ENCODE assay signal across 9 mouse cellular contexts in the genomic region with DNA sequence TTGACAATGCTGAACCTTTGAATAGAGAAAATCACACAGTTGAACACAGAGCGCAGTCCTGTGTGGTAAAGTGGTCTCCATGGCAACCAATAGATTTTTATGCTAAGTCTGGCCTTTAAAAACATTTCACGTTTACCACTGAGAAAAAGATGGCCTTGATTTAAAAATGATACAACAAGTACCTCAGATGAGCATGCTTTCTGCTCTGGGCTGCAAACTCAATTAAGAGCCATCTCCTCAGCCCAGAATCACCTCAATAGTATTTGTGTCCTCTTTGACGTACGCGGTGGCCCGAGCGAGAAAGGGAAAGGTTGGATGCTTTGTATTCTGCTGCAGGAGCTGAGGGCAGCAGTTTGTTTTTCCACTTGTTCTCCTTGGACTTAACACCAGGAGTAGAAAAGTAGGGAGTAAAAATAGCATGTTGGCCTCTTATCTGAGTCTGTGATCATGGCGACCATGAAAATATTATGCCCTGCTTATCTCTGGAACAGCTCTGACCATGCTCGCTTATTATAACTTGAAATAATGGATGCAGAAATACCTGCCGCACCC.
DNase-seq lines count a peak whose midpoint lies in the region; ATAC-seq and TF ChIP-seq lines count a peak whose summit lies in the region.
"Had no signal": no experiment of that assay in that cellular context is flagged by ENCODE, and none has a peak within 500 bp of the region (broad histone marks: within the 10 kb centered on the region; RNA-seq: fewer than 3 reads in every experiment).

No protein-coding gene starts in this region.

- TF ChIP-seq CTCF in lung, adult 2 months (IDR thresholded peaks at IDR 0.05; ENCODE audit: insufficient read depth, low read length) = no peak

- H3K27me3 ChIP-seq in heart, embryonic 16.5 days (ENCODE audit: control insufficient read depth, insufficient read depth, low read length) = no peaks in the 10 kb centered on the region
- no peaks in the 10 kb centered on the region for H3K27me3 ChIP-seq in neural tube, embryonic 14.5 days (ENCODE audit: control insufficient read depth, insufficient read depth, low read length)
- no peaks in the 10 kb centered on the region for H3K27me3 ChIP-seq in kidney, embryonic 14.5 days (ENCODE audit: control insufficient read depth, insufficient read depth, low read length)

- peak overlapping the region; percentile 59 for H3K27ac ChIP-seq in heart, embryonic 16.5 days (ENCODE audit: low read length)
- no peak overlapping the region for H3K27ac ChIP-seq in neural tube, embryonic 14.5 days (ENCODE audit: low read depth, low read length)
- H3K27ac ChIP-seq in kidney, embryonic 14.5 days (ENCODE audit: low read depth, low read length) = no peak overlapping the region

- no peaks in the 10 kb centered on the region for H3K36me3 ChIP-seq in heart, embryonic 16.5 days (ENCODE audit: control insufficient read depth, insufficient read depth)
- H3K36me3 ChIP-seq in neural tube, embryonic 14.5 days (ENCODE audit: control insufficient read depth, insufficient read depth, low read length) = no peaks in the 10 kb centered on the region
- no peaks in the 10 kb centered on the region for H3K36me3 ChIP-seq in kidney, embryonic 14.5 days (ENCODE audit: control insufficient read depth, insufficient read depth, low read length)

- ATAC-seq in heart, embryonic 16.5 days (replicated peaks; ENCODE audit: extremely low read depth, insufficient read depth, low FRiP score) = peak; percentile 54; the same call in 1 of the 2 replicates
- ATAC-seq in neural tube, embryonic 14.5 days (ENCODE audit: low read depth) = peak; percentile 47; the same call in 1 of the 2 replicates
- ATAC-seq in kidney, embryonic 14.5 days (ENCODE audit: low FRiP score, low TSS enrichment) = no peak

- TF ChIP-seq POLR2A in lung, adult 2 months (IDR thresholded peaks at IDR 0.05; ENCODE audit: borderline replicate concordance, extremely low read depth, low read depth, low read length) = no peak

- H3K9ac ChIP-seq in heart, embryonic 16.5 days (ENCODE audit: low read length) = no peak overlapping the region
- H3K9ac ChIP-seq in neural tube, embryonic 14.5 days (replicated peaks; ENCODE audit: low read depth, low read length) = no peak overlapping the region
- no peak overlapping the region for H3K9ac ChIP-seq in kidney, embryonic 14.5 days (ENCODE audit: low read depth, low read length)

- H3K9me3 ChIP-seq in heart, embryonic 16.5 days (replicated peaks; ENCODE audit: control insufficient read depth, low read length) = no peaks in the 10 kb centered on the region
- no peaks in the 10 kb centered on the region for H3K9me3 ChIP-seq in neural tube, embryonic 14.5 days (ENCODE audit: control insufficient read depth, low read length)
- no peaks in the 10 kb centered on the region for H3K9me3 ChIP-seq in kidney, embryonic 14.5 days (ENCODE audit: control insufficient read depth, low read length)

- H3K4me1 ChIP-seq in lung, adult 2 months (ENCODE audit: control insufficient read depth, insufficient read depth, low read length) = no peaks in the 10 kb centered on the region; the same call in 1 of the 2 replicates
- H3K4me1 ChIP-seq in heart, embryonic 16.5 days (ENCODE audit: control insufficient read depth, insufficient read depth, low read length) = peaks cover 16% of the 10 kb centered on the region
- no peaks in the 10 kb centered on the region for H3K4me1 ChIP-seq in neural tube, embryonic 14.5 days (ENCODE audit: control insufficient read depth, insufficient read depth, low read length)
- peaks cover 11% of the 10 kb centered on the region; the same call in 1 of the 2 replicates for H3K4me1 ChIP-seq in kidney, embryonic 14.5 days (ENCODE audit: control insufficient read depth, insufficient read depth, low read length)

- 65% methylated on average over 10 of the region's 10 CpGs for WGBS in lung, adult 2 months
- WGBS in heart, embryonic 16.5 days = 55% methylated on average over 10 of the region's 10 CpGs
- WGBS in neural tube, embryonic 14.5 days = 58% methylated on average over 10 of the region's 10 CpGs
- WGBS in kidney, embryonic 14.5 days = 78% methylated on average over 10 of the region's 10 CpGs

- peak overlapping the region; percentile 28 for H3K4me2 ChIP-seq in heart, embryonic 16.5 days (ENCODE audit: low read depth, low read length)
- H3K4me2 ChIP-seq in neural tube, embryonic 14.5 days (ENCODE audit: low read depth, low read length) = no peak overlapping the region
- H3K4me2 ChIP-seq in kidney, embryonic 14.5 days (replicated peaks; ENCODE audit: low read depth, low read length) = no peak overlapping the region

- peak; percentile 18 for DNase-seq in adrenal gland, adult 2 months
- no peak for DNase-seq in adrenal gland, adult 18-20 months (ENCODE audit: low spot score in 2 of 2)
- peak; percentile 6 for DNase-seq in lung, adult 2 months
- no peak for DNase-seq in lung, postnatal 14 days
- DNase-seq in right cerebral cortex, postnatal 10 days (ENCODE audit: low spot score in 2 of 2) = no peak
- DNase-seq: kidney, adult 9 months had no signal

- H3K4me3 ChIP-seq in lung, adult 2 months (replicated peaks; ENCODE audit: extremely low read depth, low read depth, low read length) = no peak overlapping the region
- H3K4me3 ChIP-seq in heart, embryonic 16.5 days (ENCODE audit: low read length) = no peak overlapping the region
- no peak overlapping the region for H3K4me3 ChIP-seq in neural tube, embryonic 14.5 days (ENCODE audit: low read depth, low read length)
- H3K4me3 ChIP-seq in kidney, embryonic 14.5 days (ENCODE audit: low read length) = no peak overlapping the region

Comparison
In these comparisons a context has a peak if more than half of its experiments do, and no peak if none do; other contexts are left out.
1. DNase-seq: peak in adrenal gland, adult 2 months (single experiment) and lung, adult 2 months (single experiment); none in adrenal gland, adult 18-20 months (0 of 2), lung, postnatal 14 days (single experiment) and right cerebral cortex, postnatal 10 days (0 of 2).